Mouse (Mus musculus): ENCODE results near the gene Agbl4. TPM values are rescaled to one million over a fixed set of nuclear protein-coding genes. Genes with fewer than 3 reads are reported as not detected.

The Agbl4 gene
- polyA plus RNA-seq, 1 experiment from 2014 or later = 1.7 TPM

- no peak overlapping the region for H3K4me2 ChIP-seq
- ATAC-seq (ENCODE audit: low read depth) = peak; percentile 28; the same call in 1 of the 2 replicates
Observed at GRCm38 (mm10) chr4:111493750-111494404, 1096.4 kb downstream of the Agbl4 start.

GRCm38 (mm10) chr4:111495949-111496348 lies 1098.5 kb downstream of the Agbl4 start:
- Histone ChIP-seq H3K4me2 (no peak overlapping the region), H3K4me1 (replicated peaks) (0 out of 2 replicates have a peak, but pooled peaks cover 8% of the 10 kb centered on the region), H3K9me3 (no peaks in the 10 kb centered on the region), H3K36me3 (no peaks in the 10 kb centered on the region), H3K27ac (replicated peaks) (peak overlapping the region; percentile 33; the same call in 1 of the 2 replicates), H3K27me3 (no peaks in the 10 kb centered on the region), H3K4me3 (no peak overlapping the region), H3K9ac (no peak overlapping the region)
- no peak for ATAC-seq (ENCODE audit: low read depth)
- 22% methylated on average over 2 of the region's 2 CpGs for WGBS

More at GRCm38 (mm10) chr4:111493750-111494404, 1096.4 kb downstream of the Agbl4 start:
- Histone ChIP-seq H3K4me1 (replicated peaks) (0 out of 2 replicates have a peak, but pooled peaks cover 8% of the 10 kb centered on the region), H3K27me3 (no peaks in the 10 kb centered on the region), H3K36me3 (no peaks in the 10 kb centered on the region), H3K9ac (no peak overlapping the region), H3K27ac (replicated peaks) (no peak overlapping the region), H3K4me3 (no peak overlapping the region), H3K9me3 (no peaks in the 10 kb centered on the region)
- 63% methylated on average over 5 of the region's 5 CpGs for WGBS

GRCm38 (mm10) chr4:111498751-111499150 lies 1101.3 kb downstream of the Agbl4 start:
- H3K4me2 ChIP-seq = no peak overlapping the region
- no peaks in the 10 kb centered on the region for H3K36me3 ChIP-seq
- no peak for ATAC-seq (ENCODE audit: low read depth)
- H3K4me3 ChIP-seq = no peak overlapping the region
- 66% methylated on average over 3 of the region's 3 CpGs for WGBS
- no peak overlapping the region for H3K9ac ChIP-seq
- no peak overlapping the region for H3K27ac ChIP-seq (replicated peaks)
- no peaks in the 10 kb centered on the region for H3K27me3 ChIP-seq
- H3K4me1 ChIP-seq (replicated peaks) = 0 out of 2 replicates have a peak, but pooled peaks cover 8% of the 10 kb centered on the region
- no peaks in the 10 kb centered on the region for H3K9me3 ChIP-seq

- no peak overlapping the region for H3K9ac ChIP-seq
- H3K27ac ChIP-seq (replicated peaks) = no peak overlapping the region
- no peaks in the 10 kb centered on the region for H3K9me3 ChIP-seq
- WGBS = 88% methylated on average over 1 of the region's 1 CpGs
- H3K4me3 ChIP-seq = no peak overlapping the region
- no peaks in the 10 kb centered on the region for H3K36me3 ChIP-seq
- H3K4me1 ChIP-seq (replicated peaks) = 0 out of 2 replicates have a peak, but pooled peaks cover 7% of the 10 kb centered on the region
- no peak overlapping the region for H3K4me2 ChIP-seq
- no peaks in the 10 kb centered on the region for H3K27me3 ChIP-seq
- no peak for ATAC-seq (ENCODE audit: low read depth)
Observed at GRCm38 (mm10) chr4:111501441-111501840, 1104.0 kb downstream of the Agbl4 start.

GRCm38 (mm10) chr4:111502965-111503727 lies 1105.7 kb downstream of the Agbl4 start:
- whole genome bisulfite sequencing = 71% methylated on average over 5 of the region's 5 CpGs
- Histone ChIP-seq H3K9me3 (no peaks in the 10 kb centered on the region), H3K9ac (no peak overlapping the region), H3K36me3 (no peaks in the 10 kb centered on the region), H3K27me3 (no peaks in the 10 kb centered on the region), H3K27ac (replicated peaks) (no peak overlapping the region), H3K4me1 (replicated peaks) (no peaks in the 10 kb centered on the region), H3K4me3 (no peak overlapping the region), H3K4me2 (no peak overlapping the region)
- ATAC-seq (ENCODE audit: low read depth) = no peak

- H3K4me1 ChIP-seq (replicated peaks) = no peaks in the 10 kb centered on the region
- no peak overlapping the region for H3K27ac ChIP-seq (replicated peaks)
- no peak overlapping the region for H3K4me2 ChIP-seq
- no peak overlapping the region for H3K9ac ChIP-seq
- no peaks in the 10 kb centered on the region for H3K27me3 ChIP-seq
- no peak overlapping the region for H3K4me3 ChIP-seq
- 91% methylated on average over 2 of the region's 2 CpGs for WGBS
- no peaks in the 10 kb centered on the region for H3K9me3 ChIP-seq
- no peak for ATAC-seq (ENCODE audit: low read depth)
- H3K36me3 ChIP-seq = no peaks in the 10 kb centered on the region
Observed at GRCm38 (mm10) chr4:111504952-111505351, 1107.5 kb downstream of the Agbl4 start.

- no peak overlapping the region for H3K9ac ChIP-seq
- H3K27ac ChIP-seq (replicated peaks) = no peak overlapping the region
- no peak overlapping the region for H3K4me2 ChIP-seq
- no peaks in the 10 kb centered on the region for H3K36me3 ChIP-seq
- H3K9me3 ChIP-seq = no peaks in the 10 kb centered on the region
- 0 out of 2 replicates have a peak, but pooled peaks cover 7% of the 10 kb centered on the region for H3K4me1 ChIP-seq (replicated peaks)
- ATAC-seq (ENCODE audit: low read depth) = peak; percentile 34; the same call in 1 of the 2 replicates
- 11% methylated on average over 2 of the region's 2 CpGs for WGBS
- H3K4me3 ChIP-seq = no peak overlapping the region
- H3K27me3 ChIP-seq = no peaks in the 10 kb centered on the region
Observed at GRCm38 (mm10) chr4:111510129-111510528, 1112.7 kb downstream of the Agbl4 start.

- Histone ChIP-seq H3K36me3 (no peaks in the 10 kb centered on the region), H3K9ac (no peak overlapping the region), H3K4me2 (no peak overlapping the region), H3K4me1 (replicated peaks) (peaks cover 21% of the 10 kb centered on the region), H3K27me3 (no peaks in the 10 kb centered on the region), H3K9me3 (no peaks in the 10 kb centered on the region), H3K27ac (replicated peaks) (no peak overlapping the region), H3K4me3 (no peak overlapping the region)
- ATAC-seq (ENCODE audit: low read depth) = no peak
- WGBS = 60% methylated on average over 3 of the region's 3 CpGs
Observed at GRCm38 (mm10) chr4:111513921-111514320, 1116.5 kb downstream of the Agbl4 start.

GRCm38 (mm10) chr4:111516136-111516535 lies 1118.7 kb downstream of the Agbl4 start:
- 90% methylated on average over 2 of the region's 2 CpGs for WGBS
- Histone ChIP-seq H3K4me1 (replicated peaks) (peaks cover 21% of the 10 kb centered on the region), H3K9ac (no peak overlapping the region), H3K4me2 (no peak overlapping the region), H3K27ac (replicated peaks) (no peak overlapping the region), H3K36me3 (no peaks in the 10 kb centered on the region), H3K4me3 (no peak overlapping the region), H3K27me3 (no peaks in the 10 kb centered on the region), H3K9me3 (no peaks in the 10 kb centered on the region)
- no peak for ATAC-seq (ENCODE audit: low read depth)

- WGBS = 34% methylated on average over 4 of the region's 4 CpGs
- 0 out of 2 replicates have a peak overlapping the region, but pooled peaks have one; percentile 33 for H3K27ac ChIP-seq (replicated peaks)
Observed at GRCm38 (mm10) chr4:111517063-111517792, 1119.8 kb downstream of the Agbl4 start.

GRCm38 (mm10) chr4:111518191-111518590 lies 1120.7 kb downstream of the Agbl4 start:
- Histone ChIP-seq H3K4me3 (no peak overlapping the region), H3K9ac (no peak overlapping the region), H3K4me1 (replicated peaks) (peaks cover 29% of the 10 kb centered on the region), H3K27ac (replicated peaks) (no peak overlapping the region), H3K27me3 (no peaks in the 10 kb centered on the region), H3K9me3 (no peaks in the 10 kb centered on the region), H3K4me2 (no peak overlapping the region), H3K36me3 (no peaks in the 10 kb centered on the region)
- no peak for ATAC-seq (ENCODE audit: low read depth)
- WGBS = 89% methylated on average over 4 of the region's 4 CpGs

More at GRCm38 (mm10) chr4:111517063-111517792, 1119.8 kb downstream of the Agbl4 start:
- Histone ChIP-seq H3K4me3 (no peak overlapping the region), H3K4me1 (replicated peaks) (peaks cover 21% of the 10 kb centered on the region), H3K9me3 (no peaks in the 10 kb centered on the region), H3K4me2 (no peak overlapping the region), H3K27me3 (no peaks in the 10 kb centered on the region), H3K36me3 (no peaks in the 10 kb centered on the region), H3K9ac (no peak overlapping the region)
- ATAC-seq (ENCODE audit: low read depth) = peak; percentile 53; the same call in 1 of the 2 replicates

GRCm38 (mm10) chr4:111519267-111519666 lies 1121.8 kb downstream of the Agbl4 start:
- no peak overlapping the region for H3K9ac ChIP-seq
- ATAC-seq (ENCODE audit: low read depth) = no peak
- peaks cover 24% of the 10 kb centered on the region for H3K4me1 ChIP-seq (replicated peaks)
- H3K36me3 ChIP-seq = no peaks in the 10 kb centered on the region
- H3K27me3 ChIP-seq = no peaks in the 10 kb centered on the region
- 71% methylated on average over 3 of the region's 3 CpGs for WGBS
- H3K4me2 ChIP-seq = no peak overlapping the region
- H3K4me3 ChIP-seq = no peak overlapping the region
- H3K27ac ChIP-seq (replicated peaks) = no peak overlapping the region
- H3K9me3 ChIP-seq = no peaks in the 10 kb centered on the region

All from neural tube, embryonic 13.5 days (tissue).